Mouse (Mus musculus) hindbrain, embryonic 10.5 days (tissue): ENCODE data around the gene Rarb. TPM values are rescaled to one million over a fixed set of nuclear protein-coding genes. Genes with fewer than 3 reads are reported as not detected.

ENCODE experiments used
- DNase-seq: peaks from one replicate; pipeline ENCODE4 v3.0.0-alpha.2; 2017; ENCODE audit warnings: low spot score
- H3K27ac ChIP-seq: fragments of 300-500 bp; sonication (generic); 2 replicates; pipeline ENCODE4 v1.5.1; 2016; ENCODE audit warnings: mild to moderate bottlenecking, moderate library complexity
- H3K27me3 ChIP-seq: fragments of 300-500 bp; sonication (generic); 2 replicates; pipeline ENCODE4 v1.6.1; 2016; ENCODE audit warnings: mild to moderate bottlenecking; ENCODE audit not compliant: poor library complexity, insufficient read depth, severe bottlenecking
- H3K36me3 ChIP-seq: fragments of 300-500 bp; sonication (generic); 2 replicates; pipeline ENCODE4 v1.6.1; 2016; ENCODE audit warnings: mild to moderate bottlenecking, moderate library complexity
- H3K4me1 ChIP-seq: fragments of 300-500 bp; sonication (generic); replicated peaks from 2 replicates; pipeline ENCODE4 v1.6.1; 2016; ENCODE audit warnings: mild to moderate bottlenecking
- H3K4me3 ChIP-seq: fragments of 300-500 bp; sonication (generic); 2 replicates; pipeline ENCODE4 v1.5.1; 2016; ENCODE audit warnings: mild to moderate bottlenecking, moderate library complexity
- H3K9me3 ChIP-seq: fragments of 300-500 bp; sonication (generic); 2 replicates; pipeline ENCODE4 v1.6.1; 2016; ENCODE audit warnings: mild to moderate bottlenecking, moderate library complexity
- WGBS: fragments of 180-500 bp; shearing (Covaris S2); methylation state at CpG from one replicate; pipeline ENCODE4 v1.1.7; 2016; 5-methylcytosine and 5-hydroxymethylcytosine counted together
- polyA plus RNA-seq: library from polyadenylated mRNA; unstranded; fragments of >200 nt; fragmentation: Nextera tagmentation; extraction: Ambion mirVana; gene quantifications from 2 replicates; pipeline ENCODE4 v1.2.1, GENCODE M21; 2016

Rarb gene
- polyA plus RNA-seq, 1 experiment from 2014 or later = 18.9 TPM

DNA sequence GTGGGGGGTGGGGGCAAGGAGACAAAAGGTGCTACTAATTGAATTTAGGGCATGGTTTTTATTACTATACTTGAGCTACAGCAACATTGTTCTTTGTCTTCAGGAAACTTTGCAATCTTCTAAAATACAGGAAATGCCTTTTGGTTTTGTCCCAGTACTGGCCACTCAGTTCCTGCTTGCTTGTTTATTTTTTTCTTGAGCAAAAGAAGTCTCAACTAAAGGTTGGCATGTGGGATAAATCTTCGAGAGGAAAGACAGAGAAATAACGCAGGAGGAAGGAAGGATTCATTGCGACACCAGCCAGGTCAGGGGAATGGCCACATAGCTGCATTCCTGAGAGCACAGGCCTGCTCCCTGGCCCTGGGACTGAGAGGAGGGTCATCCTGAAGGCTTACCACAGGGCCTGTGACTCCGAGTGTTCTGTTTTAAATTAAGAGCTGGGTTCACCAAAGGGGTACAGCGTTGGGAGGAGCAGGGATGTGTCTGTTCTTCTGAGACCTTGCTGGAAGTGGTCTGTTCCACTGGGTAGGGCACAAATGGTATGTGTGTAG, 215.8 kb downstream of the Rarb start:
- H3K9me3 ChIP-seq = no peaks in the 10 kb centered on the region
- WGBS = 53% methylated on average over 5 of the region's 5 CpGs
- peak; percentile 30 for DNase-seq
- peaks cover 10% of the 10 kb centered on the region for H3K4me1 ChIP-seq
- H3K27ac ChIP-seq = no peak overlapping the region
- no peaks in the 10 kb centered on the region for H3K36me3 ChIP-seq
- no peak overlapping the region for H3K4me3 ChIP-seq
- no peaks in the 10 kb centered on the region for H3K27me3 ChIP-seq

DNA sequence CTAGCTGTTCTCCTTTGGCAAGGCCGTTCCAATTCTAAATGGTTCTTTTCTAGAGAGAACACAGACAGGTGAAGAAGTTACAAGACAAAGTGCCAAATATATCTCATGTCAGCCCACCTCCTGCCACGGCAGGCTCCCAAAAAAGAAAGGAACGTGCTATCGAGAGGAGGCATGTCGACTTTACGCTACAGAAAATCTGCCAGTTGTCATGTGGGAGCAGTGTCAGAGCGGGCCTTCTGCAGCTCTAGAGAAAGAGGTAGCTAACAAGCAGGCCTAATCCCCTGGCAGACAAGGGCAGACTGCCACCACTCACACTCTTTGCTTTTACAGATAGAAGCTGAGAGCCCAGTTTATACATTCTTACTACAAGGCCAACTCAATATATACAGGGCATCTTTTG, 219.7 kb downstream of the Rarb start:
- 81% methylated on average over 7 of the region's 7 CpGs for whole genome bisulfite sequencing
- DNase-seq = no peak
- no peaks in the 10 kb centered on the region for H3K27me3 ChIP-seq
- no peaks in the 10 kb centered on the region for H3K9me3 ChIP-seq
- no peaks in the 10 kb centered on the region for H3K36me3 ChIP-seq
- no peak overlapping the region for H3K4me3 ChIP-seq
- no peak overlapping the region for H3K27ac ChIP-seq
- peaks cover 7% of the 10 kb centered on the region; the same call in 1 of the 2 replicates for H3K4me1 ChIP-seq

DNA sequence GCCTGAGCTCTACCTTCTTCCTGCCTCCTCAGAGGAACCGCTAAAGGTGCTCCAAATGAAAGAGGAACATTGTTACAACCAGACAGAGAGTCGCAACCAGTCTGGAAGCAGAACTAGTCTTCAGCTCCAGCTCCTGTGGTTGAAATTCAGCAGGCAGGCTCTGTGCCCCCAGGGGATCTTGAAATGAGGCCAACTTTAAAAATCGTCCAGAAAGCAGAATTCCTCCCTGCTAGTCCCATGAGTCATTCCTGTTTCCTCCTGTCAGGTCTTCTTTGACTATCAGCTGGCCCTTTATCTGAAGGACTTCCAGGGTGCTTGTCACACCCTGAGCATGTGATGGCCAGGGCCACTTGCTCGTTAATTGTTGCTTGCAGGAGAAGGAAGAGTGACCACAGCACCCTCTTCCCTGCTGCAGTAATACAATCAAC, 220.9 kb downstream of the Rarb start:
- no peaks in the 10 kb centered on the region for H3K27me3 ChIP-seq
- no peak overlapping the region for H3K27ac ChIP-seq
- DNase-seq = no peak
- H3K36me3 ChIP-seq = no peaks in the 10 kb centered on the region
- H3K4me1 ChIP-seq = peaks cover 7% of the 10 kb centered on the region; the same call in 1 of the 2 replicates
- no peak overlapping the region for H3K4me3 ChIP-seq
- no peaks in the 10 kb centered on the region for H3K9me3 ChIP-seq
- 38% methylated on average over 4 of the region's 4 CpGs for WGBS

DNA sequence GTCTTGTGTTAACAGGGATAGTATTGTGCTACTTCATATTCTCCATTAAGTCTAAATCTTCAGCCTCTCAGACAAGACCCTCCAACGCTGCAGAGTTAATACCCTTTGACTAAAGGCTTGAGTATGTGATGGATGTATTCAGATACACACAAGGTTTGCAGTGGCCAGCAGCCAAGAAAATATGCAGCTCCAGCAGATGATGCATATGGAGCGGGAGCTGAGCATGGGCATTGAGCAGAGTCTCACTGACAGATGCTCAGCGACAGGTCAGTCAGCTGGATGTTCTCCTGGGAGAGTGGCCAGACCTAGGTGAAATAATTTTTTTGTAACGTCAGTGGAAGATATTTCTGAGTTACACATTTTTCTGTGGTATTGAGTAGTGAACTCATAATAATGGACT, 229.8 kb downstream of the Rarb start:
- H3K36me3 ChIP-seq = no peaks in the 10 kb centered on the region
- H3K4me1 ChIP-seq = no peaks in the 10 kb centered on the region
- no peaks in the 10 kb centered on the region for H3K27me3 ChIP-seq
- no peak overlapping the region for H3K4me3 ChIP-seq
- WGBS = 86% methylated on average over 4 of the region's 4 CpGs
- no peaks in the 10 kb centered on the region for H3K9me3 ChIP-seq
- DNase-seq = no peak
- no peak overlapping the region for H3K27ac ChIP-seq

DNA sequence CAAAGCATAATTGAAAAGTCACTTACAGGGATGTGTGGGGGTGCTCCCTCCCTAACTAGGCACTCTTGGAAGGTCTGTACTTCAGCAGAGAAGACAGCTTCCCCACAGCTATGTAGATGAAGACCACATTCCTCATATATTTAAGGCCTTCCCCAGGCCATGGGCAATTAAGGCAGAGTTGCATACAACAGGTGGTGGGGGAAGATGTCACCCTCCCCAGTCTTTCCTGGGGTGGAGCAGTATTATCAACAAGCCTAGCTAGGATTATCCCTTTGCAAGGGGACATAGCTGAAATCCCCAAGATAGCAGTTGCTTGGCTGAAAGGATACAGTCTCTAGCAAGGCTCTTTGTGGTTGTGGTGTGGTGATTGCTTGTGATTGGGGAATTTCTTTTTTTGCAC, 240.9 kb downstream of the Rarb start:
- H3K4me1 ChIP-seq = peaks cover 21% of the 10 kb centered on the region; the same call in 1 of the 2 replicates
- H3K9me3 ChIP-seq = no peaks in the 10 kb centered on the region
- no peaks in the 10 kb centered on the region for H3K36me3 ChIP-seq
- no peak overlapping the region for H3K27ac ChIP-seq
- DNase-seq = no peak
- peaks cover 37% of the 10 kb centered on the region for H3K27me3 ChIP-seq
- H3K4me3 ChIP-seq = no peak overlapping the region

DNA sequence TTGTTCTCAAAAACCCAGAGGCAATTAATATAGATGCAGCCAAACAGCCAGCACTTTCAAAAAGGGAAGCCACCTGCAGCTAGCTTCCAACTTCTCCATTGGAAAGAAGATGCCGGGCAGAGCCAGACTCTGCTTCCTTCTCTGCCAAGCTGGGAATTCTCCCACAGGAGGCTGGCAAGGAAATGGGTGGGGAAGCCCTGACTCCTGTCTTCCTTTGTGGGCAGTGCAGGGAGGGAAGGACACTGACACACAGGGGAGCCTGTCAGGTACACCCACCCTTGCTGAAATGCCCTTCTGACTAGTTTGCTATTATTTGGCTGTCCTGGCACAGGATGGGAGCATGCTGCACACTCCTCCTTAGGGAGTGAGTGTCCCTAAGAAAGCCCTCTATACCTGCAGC, 241.9 kb downstream of the Rarb start:
- Histone ChIP-seq H3K4me3 (no peak overlapping the region), H3K36me3 (no peaks in the 10 kb centered on the region), H3K27ac (no peak overlapping the region), H3K9me3 (no peaks in the 10 kb centered on the region), H3K27me3 (peaks cover 47% of the 10 kb centered on the region), H3K4me1 (peaks cover 30% of the 10 kb centered on the region; the same call in 1 of the 2 replicates)
- WGBS = 34% methylated on average over 1 of the region's 1 CpGs
- no peak for DNase-seq

DNA sequence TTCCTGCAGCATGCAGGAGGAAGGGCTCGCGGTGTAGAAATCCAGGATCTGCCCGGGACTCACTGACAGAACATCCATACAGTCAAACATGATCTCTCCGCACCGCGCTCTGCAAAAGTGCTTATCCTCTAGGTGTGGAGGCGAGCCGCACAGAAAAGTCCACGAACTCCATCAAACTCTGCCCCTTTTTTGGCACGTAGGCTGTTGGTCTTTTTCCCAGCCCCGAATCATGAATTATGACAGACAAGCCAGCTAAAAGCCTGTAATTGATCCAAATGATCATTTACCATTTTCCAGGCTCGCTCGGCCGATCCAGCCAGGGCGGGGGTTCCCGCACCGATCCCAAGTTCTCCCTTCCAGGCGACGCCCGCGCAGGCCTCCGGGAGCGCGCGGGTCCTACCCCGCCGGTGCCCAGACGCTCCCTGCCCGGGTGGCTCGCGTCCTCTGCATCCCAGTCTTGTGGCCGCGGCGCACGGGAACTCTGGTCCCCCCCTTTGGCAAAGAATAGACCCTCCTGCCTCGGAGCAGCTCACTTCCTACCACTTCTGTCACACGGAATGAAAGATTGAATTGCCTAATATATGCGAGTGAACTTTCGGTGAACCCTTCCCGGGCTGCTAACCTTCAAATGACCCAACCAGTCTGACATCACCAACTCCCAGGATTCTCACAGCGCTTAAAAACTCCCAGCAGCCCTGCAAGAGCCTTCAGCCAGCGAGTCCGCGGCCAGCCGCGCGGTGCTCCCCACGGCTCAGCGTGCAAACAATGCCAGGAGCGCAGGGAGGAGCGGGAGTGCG, 243.8 kb downstream of the Rarb start:
- Histone ChIP-seq H3K27me3 (peaks cover 51% of the 10 kb centered on the region), H3K4me1 (peaks cover 39% of the 10 kb centered on the region; the same call in 1 of the 2 replicates), H3K4me3 (peak overlapping the region; percentile 67), H3K27ac (peak overlapping the region; percentile 86), H3K9me3 (no peaks in the 10 kb centered on the region), H3K36me3 (no peaks in the 10 kb centered on the region)
- under 1% methylated on average over 52 of the region's 52 CpGs for WGBS
- DNase-seq = peak; percentile 89

DNA sequence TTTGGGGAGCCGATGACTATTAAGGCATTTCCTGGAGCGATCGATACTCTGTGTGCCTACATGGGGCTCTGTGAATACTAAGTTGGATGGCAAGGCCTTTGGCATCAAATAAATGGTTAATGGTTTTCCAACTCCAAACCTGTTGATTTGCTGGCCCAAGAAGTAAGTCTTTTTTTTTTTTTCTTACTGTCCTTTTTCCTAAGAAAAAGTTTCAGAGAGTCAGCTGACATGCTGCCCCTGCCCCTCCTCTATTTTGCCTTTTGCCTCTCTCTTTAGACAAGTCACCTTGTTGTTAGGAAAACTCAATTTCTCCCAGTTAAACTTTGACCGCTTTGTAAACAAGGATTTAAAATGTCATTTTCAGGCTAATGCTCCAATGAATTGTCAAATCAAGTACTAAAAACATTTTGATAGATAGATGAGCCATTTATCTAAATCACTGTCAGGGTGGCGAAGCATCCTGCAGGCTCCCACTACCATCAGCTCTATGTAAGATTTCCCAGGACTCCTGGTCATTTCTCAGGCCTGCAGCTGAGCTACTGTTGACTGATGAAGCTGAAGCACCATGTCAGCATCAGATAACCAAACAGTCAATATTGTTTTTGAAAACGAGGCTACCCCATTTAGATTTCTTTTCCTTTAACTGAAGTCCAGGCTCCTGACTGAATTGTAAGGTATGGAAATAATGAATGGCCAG, 245.3 kb downstream of the Rarb start:
- Histone ChIP-seq H3K9me3 (no peaks in the 10 kb centered on the region), H3K4me3 (peak overlapping the region; percentile 67), H3K4me1 (peaks cover 44% of the 10 kb centered on the region; the same call in 1 of the 2 replicates), H3K27me3 (peaks cover 51% of the 10 kb centered on the region), H3K36me3 (no peaks in the 10 kb centered on the region), H3K27ac (no peak overlapping the region)
- WGBS = 45% methylated on average over 6 of the region's 6 CpGs
- DNase-seq = no peak

DNA sequence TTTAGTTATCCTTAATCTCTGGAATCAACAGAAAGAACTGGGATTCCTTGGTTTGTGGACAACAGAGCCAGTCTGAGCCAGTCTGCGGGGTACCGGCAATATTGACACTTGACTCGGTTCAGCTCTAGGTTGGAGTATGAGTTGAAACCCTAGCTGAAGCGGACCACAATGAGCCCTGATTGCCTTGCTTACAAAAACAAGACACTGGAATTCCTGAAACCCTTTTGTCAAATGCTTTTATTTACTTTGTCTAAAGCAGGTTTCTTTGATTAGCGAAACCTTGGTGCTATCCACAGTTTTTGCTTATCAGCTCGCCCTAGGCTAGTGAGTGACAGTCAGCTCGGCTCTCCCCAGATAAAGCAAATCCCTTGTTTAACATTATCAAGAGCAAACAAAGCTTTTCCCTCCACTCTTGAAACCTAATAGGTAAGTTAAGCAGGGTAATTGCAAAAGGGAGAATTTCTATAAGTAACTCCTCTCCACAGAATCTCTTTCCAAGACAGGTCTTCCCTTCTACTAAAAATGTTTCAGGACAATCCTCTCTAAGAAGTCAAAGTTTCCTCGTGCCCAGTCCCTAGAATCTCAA, 246.1 kb downstream of the Rarb start:
- whole genome bisulfite sequencing = 5% methylated on average over 8 of the region's 8 CpGs
- Histone ChIP-seq H3K9me3 (no peaks in the 10 kb centered on the region), H3K27me3 (peaks cover 51% of the 10 kb centered on the region), H3K4me1 (peaks cover 44% of the 10 kb centered on the region; the same call in 1 of the 2 replicates), H3K27ac (no peak overlapping the region), H3K4me3 (peak overlapping the region; percentile 67), H3K36me3 (no peaks in the 10 kb centered on the region)
- DNase-seq = no peak

DNA sequence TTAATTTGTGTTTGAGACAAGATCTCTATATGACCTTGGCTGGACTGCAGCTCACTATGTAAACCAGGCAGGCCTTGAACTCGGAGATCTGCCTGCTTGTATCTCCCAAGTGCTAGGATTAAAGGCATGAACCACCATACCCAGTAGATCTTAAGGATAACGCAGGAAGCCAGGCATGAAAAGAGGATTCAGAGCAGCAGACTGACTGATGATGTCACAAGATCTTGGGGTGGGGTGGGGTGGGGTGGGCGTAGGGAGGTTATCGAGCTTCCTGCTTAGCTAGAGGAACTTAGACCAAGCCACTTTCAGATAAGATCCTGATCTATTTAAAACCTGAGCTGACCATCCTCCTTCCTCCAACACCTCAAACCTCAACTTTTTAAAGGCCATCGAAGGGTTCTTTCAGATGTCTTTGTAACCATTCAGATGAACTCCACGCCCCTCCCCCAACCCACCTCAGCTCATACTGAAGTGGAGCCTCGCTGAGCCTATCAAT, 249.4 kb downstream of the Rarb start:
- Histone ChIP-seq H3K27me3 (peaks cover 32% of the 10 kb centered on the region), H3K9me3 (no peaks in the 10 kb centered on the region), H3K4me3 (no peak overlapping the region), H3K36me3 (no peaks in the 10 kb centered on the region), H3K27ac (no peak overlapping the region), H3K4me1 (peaks cover 42% of the 10 kb centered on the region)
- WGBS = 64% methylated on average over 7 of the region's 7 CpGs
- no peak for DNase-seq

DNA sequence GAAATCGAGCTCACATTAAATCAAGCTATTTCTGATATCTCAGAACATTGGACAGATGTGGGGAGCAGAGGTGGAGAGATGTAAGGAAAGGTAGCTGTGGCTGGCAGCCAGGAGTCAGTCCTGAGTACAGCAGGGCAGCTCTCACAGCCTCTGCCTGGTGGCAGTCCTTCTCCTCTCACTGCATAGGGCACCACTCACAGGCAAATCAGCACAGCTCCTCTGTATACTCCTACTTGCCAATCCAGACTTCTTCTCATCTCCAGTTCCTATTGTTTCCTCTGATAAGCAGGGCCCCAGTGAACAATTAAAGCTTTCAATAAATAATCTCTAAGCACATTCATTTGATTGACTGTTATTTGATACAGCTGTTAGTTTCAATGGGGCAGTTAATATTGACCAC, 252.0 kb downstream of the Rarb start:
- no peak for DNase-seq
- no peak overlapping the region for H3K4me3 ChIP-seq
- peaks cover 20% of the 10 kb centered on the region for H3K4me1 ChIP-seq
- no peaks in the 10 kb centered on the region for H3K9me3 ChIP-seq
- peaks cover 6% of the 10 kb centered on the region for H3K27me3 ChIP-seq
- WGBS = 85% methylated on average over 1 of the region's 1 CpGs
- no peaks in the 10 kb centered on the region for H3K36me3 ChIP-seq
- H3K27ac ChIP-seq = no peak overlapping the region

DNA sequence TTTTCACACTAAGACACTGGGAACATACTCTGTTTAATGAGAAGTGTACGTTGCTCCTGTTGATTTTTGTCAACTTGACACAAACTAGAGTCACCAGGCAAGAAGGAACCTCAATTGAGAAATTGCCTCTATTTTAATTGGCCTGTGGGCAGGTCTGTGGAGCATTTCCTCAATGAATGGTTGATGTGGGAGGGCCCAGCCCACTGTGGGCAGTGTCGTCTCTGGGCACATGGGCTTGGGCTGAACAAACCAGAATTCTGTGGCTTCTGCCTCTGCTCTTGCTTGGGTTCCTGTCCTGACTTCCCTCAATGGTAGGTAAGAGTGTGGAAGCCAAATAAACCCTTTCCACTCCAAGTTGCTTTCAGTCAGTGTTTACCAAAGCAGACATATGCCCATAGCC, 255.0 kb downstream of the Rarb start:
- DNase-seq = no peak
- H3K9me3 ChIP-seq = no peaks in the 10 kb centered on the region
- H3K27me3 ChIP-seq = 0 out of 2 replicates have a peak, but pooled peaks cover 3% of the 10 kb centered on the region
- H3K4me1 ChIP-seq = peaks cover 6% of the 10 kb centered on the region; the same call in 1 of the 2 replicates
- no peaks in the 10 kb centered on the region for H3K36me3 ChIP-seq
- 85% methylated on average over 2 of the region's 2 CpGs for WGBS
- no peak overlapping the region for H3K27ac ChIP-seq
- H3K4me3 ChIP-seq = no peak overlapping the region
